Mouse (Mus musculus) stomach, embryonic 16.5 days (tissue): Measurements from ENCODE around the gene Farp2. TPM values are rescaled to one million over a fixed set of nuclear protein-coding genes. Genes with fewer than 3 reads are reported as not detected.

Experiments
- ATAC-seq: fragments of 200-750 bp; cut with Nextera tagmentation; 2 replicates; pipeline ENCODE4 v1.8.0; 2017; ENCODE audit warnings: moderate number of reproducible peaks, moderate TSS enrichment; ENCODE audit not compliant: insufficient read depth, low FRiP score
- H3K27ac ChIP-seq: fragments of 300-500 bp; sonication (generic); 2 replicates; pipeline ENCODE4 v1.5.1; 2014; ENCODE audit warnings: low read length
- H3K27me3 ChIP-seq: fragments of 300-500 bp; sonication (generic); 2 replicates; pipeline ENCODE4 v1.6.1; 2014; ENCODE audit warnings: low read length, control low read depth, mixed read lengths; ENCODE audit not compliant: control insufficient read depth, insufficient read depth
- H3K36me3 ChIP-seq: fragments of 300-500 bp; sonication (generic); 2 replicates; pipeline ENCODE4 v1.6.1; 2014; ENCODE audit warnings: low read length; ENCODE audit not compliant: control insufficient read depth, insufficient read depth
- H3K4me1 ChIP-seq: fragments of 300-500 bp; sonication (generic); 2 replicates; pipeline ENCODE4 v1.6.1; 2014; ENCODE audit warnings: low read length, control low read depth, mixed read lengths; ENCODE audit not compliant: control insufficient read depth, insufficient read depth
- H3K4me2 ChIP-seq: fragments of 300-500 bp; sonication (generic); 2 replicates; pipeline ENCODE4 v1.6.1; 2014; ENCODE audit warnings: low read depth, low read length, mixed read lengths
- H3K4me3 ChIP-seq: fragments of 300-500 bp; sonication (generic); replicated peaks from 2 replicates; pipeline ENCODE4 v1.5.1; 2014; ENCODE audit warnings: mild to moderate bottlenecking, low read length
- H3K9ac ChIP-seq: fragments of 300-500 bp; sonication (generic); 2 replicates; pipeline ENCODE4 v1.6.1; 2014; ENCODE audit warnings: low read length
- H3K9me3 ChIP-seq: fragments of 300-500 bp; sonication (generic); replicated peaks from 2 replicates; pipeline ENCODE4 v1.6.1; 2016; ENCODE audit warnings: low read length, control low read depth; ENCODE audit not compliant: control insufficient read depth
- WGBS: fragments of 180-500 bp; shearing (Covaris S2); extraction: QIAGEN DNeasy Blood & Tissue Kit; methylation state at CpG from one replicate; pipeline ENCODE4 v1.1.7; 2014; 5-methylcytosine and 5-hydroxymethylcytosine counted together
- polyA plus RNA-seq: library from polyadenylated mRNA; unstranded; fragments of >200 nt; fragmentation: Nextera tagmentation; extraction: Ambion mirVana; gene quantifications from 2 replicates; pipeline ENCODE4 v1.2.1, GENCODE M21; 2015

Farp2 gene
- polyA plus RNA-seq, 1 experiment from 2014 or later = 6.9 TPM

- Histone ChIP-seq H3K4me3 (no peak overlapping the region), H3K9me3 (no peaks in the 10 kb centered on the region), H3K36me3 (no peaks in the 10 kb centered on the region), H3K27ac (no peak overlapping the region), H3K9ac (no peak overlapping the region), H3K4me2 (no peak overlapping the region), H3K27me3 (no peaks in the 10 kb centered on the region), H3K4me1 (no peaks in the 10 kb centered on the region)
- 76% methylated on average over 4 of the region's 4 CpGs for WGBS
- no peak for ATAC-seq
Measured at GRCm38 (mm10) chr1:93608696-93609245, 96.9 kb downstream of the Farp2 start.

- Histone ChIP-seq H3K4me2 (no peak overlapping the region), H3K27ac (no peak overlapping the region), H3K4me3 (no peak overlapping the region), H3K36me3 (no peaks in the 10 kb centered on the region), H3K27me3 (no peaks in the 10 kb centered on the region), H3K9ac (no peak overlapping the region), H3K4me1 (no peaks in the 10 kb centered on the region), H3K9me3 (no peaks in the 10 kb centered on the region)
- 86% methylated on average over 8 of the region's 8 CpGs for WGBS
- ATAC-seq = no peak
Measured at GRCm38 (mm10) chr1:93609762-93610161, 97.9 kb downstream of the Farp2 start.

- no peak overlapping the region for H3K9ac ChIP-seq
- H3K36me3 ChIP-seq = peaks cover 17% of the 10 kb centered on the region; the same call in 1 of the 2 replicates
- WGBS = 83% methylated on average over 4 of the region's 4 CpGs
- ATAC-seq = no peak
- H3K9me3 ChIP-seq = no peaks in the 10 kb centered on the region
- no peak overlapping the region for H3K4me3 ChIP-seq
- H3K27me3 ChIP-seq = no peaks in the 10 kb centered on the region
- 0 out of 2 replicates have a peak, but pooled peaks cover 3% of the 10 kb centered on the region for H3K4me1 ChIP-seq
- H3K27ac ChIP-seq = no peak overlapping the region
- H3K4me2 ChIP-seq = no peak overlapping the region
Measured at GRCm38 (mm10) chr1:93618059-93618748, 106.3 kb downstream of the Farp2 start.

- H3K27me3 ChIP-seq = no peaks in the 10 kb centered on the region
- peaks cover 18% of the 10 kb centered on the region; the same call in 1 of the 2 replicates for H3K36me3 ChIP-seq
- no peak overlapping the region for H3K27ac ChIP-seq
- ATAC-seq = no peak
- H3K4me3 ChIP-seq = no peak overlapping the region
- WGBS = 71% methylated on average over 5 of the region's 5 CpGs
- no peaks in the 10 kb centered on the region for H3K9me3 ChIP-seq
- 0 out of 2 replicates have a peak, but pooled peaks cover 3% of the 10 kb centered on the region for H3K4me1 ChIP-seq
- no peak overlapping the region for H3K4me2 ChIP-seq
- no peak overlapping the region for H3K9ac ChIP-seq
Measured at GRCm38 (mm10) chr1:93618948-93619347, 107.1 kb downstream of the Farp2 start.

GRCm38 (mm10) chr1:93624502-93624901 is 112.6 kb downstream of the Farp2 start:
- Histone ChIP-seq H3K4me2 (no peak overlapping the region), H3K27me3 (no peaks in the 10 kb centered on the region), H3K9ac (no peak overlapping the region), H3K27ac (no peak overlapping the region), H3K4me3 (no peak overlapping the region), H3K9me3 (no peaks in the 10 kb centered on the region), H3K4me1 (no peaks in the 10 kb centered on the region), H3K36me3 (peaks cover 26% of the 10 kb centered on the region; the same call in 1 of the 2 replicates)
- no peak for ATAC-seq
- whole genome bisulfite sequencing = 87% methylated on average over 1 of the region's 1 CpGs

GRCm38 (mm10) chr1:93630796-93631195 is 118.9 kb downstream of the Farp2 start:
- H3K36me3 ChIP-seq = peaks cover 8% of the 10 kb centered on the region
- 71% methylated on average over 3 of the region's 3 CpGs for WGBS

GRCm38 (mm10) chr1:93632723-93633122 is 120.8 kb downstream of the Farp2 start:
- Histone ChIP-seq H3K9ac (no peak overlapping the region), H3K4me2 (no peak overlapping the region), H3K27me3 (no peaks in the 10 kb centered on the region), H3K9me3 (no peaks in the 10 kb centered on the region), H3K36me3 (peaks cover 7% of the 10 kb centered on the region; the same call in 1 of the 2 replicates), H3K27ac (no peak overlapping the region), H3K4me3 (no peak overlapping the region), H3K4me1 (peaks cover 14% of the 10 kb centered on the region)
- WGBS = 94% methylated on average over 3 of the region's 3 CpGs
- ATAC-seq = no peak

More at GRCm38 (mm10) chr1:93630796-93631195, 118.9 kb downstream of the Farp2 start:
- no peak overlapping the region for H3K4me2 ChIP-seq
- H3K9ac ChIP-seq = no peak overlapping the region
- no peak overlapping the region for H3K4me3 ChIP-seq
- no peak for ATAC-seq
- no peak overlapping the region for H3K27ac ChIP-seq
- H3K4me1 ChIP-seq = peaks cover 10% of the 10 kb centered on the region
- no peaks in the 10 kb centered on the region for H3K9me3 ChIP-seq
- H3K27me3 ChIP-seq = no peaks in the 10 kb centered on the region

- H3K4me3 ChIP-seq = peak overlapping the region; percentile 98
- WGBS = 3% methylated on average over 6 of the region's 6 CpGs
- H3K27ac ChIP-seq = peak overlapping the region; percentile 92
- H3K4me1 ChIP-seq = peaks cover 14% of the 10 kb centered on the region
- no peak; the same call in 1 of the 2 replicates for ATAC-seq
- H3K4me2 ChIP-seq = peak overlapping the region; percentile 87
- peak overlapping the region; percentile 95 for H3K9ac ChIP-seq
- no peaks in the 10 kb centered on the region for H3K27me3 ChIP-seq
- no peaks in the 10 kb centered on the region for H3K9me3 ChIP-seq
- peaks cover 3% of the 10 kb centered on the region; the same call in 1 of the 2 replicates for H3K36me3 ChIP-seq
Measured at GRCm38 (mm10) chr1:93634481-93634891, 122.6 kb downstream of the Farp2 start.

- H3K27ac ChIP-seq = peak overlapping the region; percentile 92
- no peaks in the 10 kb centered on the region for H3K27me3 ChIP-seq
- under 1% methylated on average over 54 of the region's 58 CpGs for WGBS
- H3K4me1 ChIP-seq = peaks cover 14% of the 10 kb centered on the region
- H3K4me3 ChIP-seq = peak overlapping the region; percentile 98
- no peak; the same call in 1 of the 2 replicates for ATAC-seq
- peak overlapping the region; percentile 87 for H3K4me2 ChIP-seq
- peak overlapping the region; percentile 95 for H3K9ac ChIP-seq
- H3K36me3 ChIP-seq = peaks cover 3% of the 10 kb centered on the region; the same call in 1 of the 2 replicates
- no peaks in the 10 kb centered on the region for H3K9me3 ChIP-seq
Measured at GRCm38 (mm10) chr1:93635091-93635579, 123.3 kb downstream of the Farp2 start.
